ENCODE assay signal across 9 mouse cellular contexts in the genomic region with DNA sequence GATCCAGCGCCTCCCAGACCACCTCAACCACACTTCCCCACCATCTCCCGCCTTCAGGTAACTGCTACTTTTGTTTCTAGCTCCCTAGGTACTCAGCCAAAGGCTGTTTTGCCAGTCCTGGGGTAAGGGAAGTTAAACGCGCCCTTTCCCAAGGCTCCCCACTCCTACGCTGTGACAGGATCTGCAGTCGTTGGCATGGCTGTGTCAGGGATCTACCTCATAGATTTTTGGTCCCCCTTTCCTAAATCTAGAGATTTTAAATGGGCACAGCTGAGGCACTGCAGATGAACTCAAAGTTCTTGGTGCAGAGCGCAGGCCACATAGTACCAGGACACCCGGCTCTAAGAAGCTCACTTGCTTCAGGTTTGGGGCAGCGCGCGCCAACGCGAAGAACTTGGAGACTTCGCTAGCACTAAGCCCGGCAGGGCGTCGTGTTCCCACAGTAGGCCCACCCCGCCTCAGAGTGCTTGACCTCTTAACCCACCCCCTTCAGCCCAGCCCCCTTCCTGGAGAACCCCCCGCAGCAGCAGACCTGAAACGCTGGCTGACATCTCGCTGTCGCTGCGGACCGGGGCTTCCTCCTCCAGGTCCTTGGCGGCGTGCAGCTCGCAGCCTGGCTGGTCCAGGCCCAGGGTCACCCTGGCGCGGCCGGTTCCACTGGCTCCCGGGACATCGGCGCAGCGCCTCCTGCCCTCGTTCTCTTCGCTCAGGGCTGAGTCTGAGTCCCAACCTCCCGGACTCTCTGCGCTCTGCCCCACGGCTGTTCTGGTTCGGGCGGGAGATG. TPM values are rescaled to one million over a fixed set of nuclear protein-coding genes. Genes with fewer than 3 reads are reported as not detected.
DNase-seq lines count a peak whose midpoint lies in the region; ATAC-seq lines count a peak whose summit lies in the region.
"Had no signal": no experiment of that assay in that cellular context is flagged by ENCODE, and none has a peak within 500 bp of the region (broad histone marks: within the 10 kb centered on the region; RNA-seq: fewer than 3 reads in every experiment).

No protein-coding gene starts in this region.

- no peak overlapping the region for H3K27ac ChIP-seq in limb, embryonic 11.5 days (replicated peaks; ENCODE audit: low read depth, low read length)

- H3K9ac ChIP-seq in limb, embryonic 11.5 days (ENCODE audit: low read length), result peak overlapping the region; percentile 31

- H3K9me3 ChIP-seq in limb, embryonic 11.5 days (ENCODE audit: control insufficient read depth, low read length), result no peaks in the 10 kb centered on the region

- H3K4me3 ChIP-seq in limb, embryonic 11.5 days (ENCODE audit: low read depth, low read length), result peak overlapping the region; percentile 39

- DNase-seq in gastrocnemius, postnatal 10 days, result peak; percentile 21
- DNase-seq in gastrocnemius, postnatal 36 days, result no peak
- DNase-seq in thymus, postnatal 4 days, result peak; percentile 10
- no peak for DNase-seq in thymus, postnatal 25 days
- peak; percentile 54 for DNase-seq in limb, embryonic 11.5 days (ENCODE audit: low spot score)
- DNase-seq in left cerebral cortex, adult 18-20 months (ENCODE audit: low spot score in 2 of 2), result no peak
- no peak for DNase-seq in cerebellum, postnatal 14 days
- no peak for DNase-seq in right cerebral cortex, adult 2 months (ENCODE audit: low spot score in 2 of 2)

- WGBS in limb, embryonic 11.5 days, result under 1% methylated on average over 41 of the region's 41 CpGs

- peak; percentile 20; the same call in 1 of the 2 replicates for ATAC-seq in limb, embryonic 11.5 days (ENCODE audit: insufficient number of reproducible peaks, low FRiP score, low TSS enrichment, low read depth)

- H3K4me2 ChIP-seq in limb, embryonic 11.5 days (ENCODE audit: low read depth, severe bottlenecking), result peak overlapping the region; percentile 67

- H3K27me3 ChIP-seq in limb, embryonic 11.5 days (ENCODE audit: control insufficient read depth, insufficient read depth, low read length), result peaks cover 79% of the 10 kb centered on the region
- H3K27me3 ChIP-seq: CH12.LX had no signal

- intact Hi-C loops in gastrocnemius, postnatal 36 days (cut with DNase I), result loop anchor here (10.0 kb wide), 2 partner anchors 218 to 638 kb away; no protein-coding TSS in a partner anchor

- no peaks in the 10 kb centered on the region for H3K36me3 ChIP-seq in limb, embryonic 11.5 days (ENCODE audit: control insufficient read depth, insufficient read depth, low read length)

- H3K4me1 ChIP-seq in limb, embryonic 11.5 days (ENCODE audit: control insufficient read depth, insufficient read depth, low read length), result peaks cover 12% of the 10 kb centered on the region; the same call in 1 of the 2 replicates

RNA-seq across cellular contexts. Expression of gene Nkx3-2, which starts 1.2 kb away (rescaled TPM):
- under 1 TPM; 0.19 to 0.29 TPM for total RNA-seq in gastrocnemius, postnatal 10 days (2021)
- not detected for total RNA-seq in gastrocnemius, postnatal 36 days (2021)
- polyA plus RNA-seq in limb, embryonic 11.5 days (2014; fragmentation: Nextera tagmentation; extraction: Ambion mirVana), result 1.3 and 2.3 TPM in 2 replicates
- not detected for total RNA-seq in left cerebral cortex, adult 18-20 months (2021)
- total RNA-seq: CH12.LX had no signal

RNA-seq across cellular contexts. Expression of gene Rab28, which starts 55.2 kb away (rescaled TPM):
- total RNA-seq in gastrocnemius, postnatal 10 days (2021), result 10 to 100 TPM; 52.6 to 53.2 TPM
- 10 to 100 TPM; 78.9 to 84.4 TPM for total RNA-seq in gastrocnemius, postnatal 36 days (2021)
- 72.9 and 80.1 TPM in 2 replicates for polyA plus RNA-seq in limb, embryonic 11.5 days (2014; fragmentation: Nextera tagmentation; extraction: Ambion mirVana)
- 10 to 100 TPM; 83.9 to 85.6 TPM for total RNA-seq in left cerebral cortex, adult 18-20 months (2021)

Comparison
In these comparisons a context has a peak if more than half of its experiments do, and no peak if none do; other contexts are left out.
1. DNase-seq: peak in gastrocnemius, postnatal 10 days (single experiment), thymus, postnatal 4 days (single experiment) and limb, embryonic 11.5 days (single experiment); none in gastrocnemius, postnatal 36 days (0 of 2), thymus, postnatal 25 days (single experiment), left cerebral cortex, adult 18-20 months (0 of 2), cerebellum, postnatal 14 days (0 of 2) and right cerebral cortex, adult 2 months (0 of 2).